Mouse (Mus musculus) midbrain, embryonic 13.5 days (tissue): Measurements from ENCODE around the gene Lgals7. TPM values are rescaled to one million over a fixed set of nuclear protein-coding genes. Genes with fewer than 3 reads are reported as not detected.

Experiments
- ATAC-seq: fragments of 200-750 bp; cut with Nextera tagmentation; 2 replicates; pipeline ENCODE4 v1.8.0; 2017; ENCODE audit warnings: mild to moderate bottlenecking, moderate TSS enrichment, moderate library complexity
- H3K27ac ChIP-seq: fragments of 300-500 bp; sonication (generic); 2 replicates; pipeline ENCODE4 v1.5.1; 2015; ENCODE audit warnings: inconsistent platforms, mild to moderate bottlenecking, moderate library complexity
- H3K27me3 ChIP-seq: fragments of 300-500 bp; sonication (generic); 2 replicates; pipeline ENCODE4 v1.6.1; 2015; ENCODE audit warnings: mild to moderate bottlenecking, inconsistent platforms
- H3K36me3 ChIP-seq: fragments of 300-500 bp; sonication (generic); 2 replicates; pipeline ENCODE4 v1.6.1; 2015; ENCODE audit warnings: mild to moderate bottlenecking, inconsistent platforms
- H3K4me1 ChIP-seq: fragments of 300-500 bp; sonication (generic); replicated peaks from 2 replicates; pipeline ENCODE4 v1.6.1; 2015; ENCODE audit warnings: inconsistent platforms
- H3K4me2 ChIP-seq: fragments of 300-500 bp; sonication (generic); replicated peaks from 2 replicates; pipeline ENCODE4 v1.6.1; 2015; ENCODE audit warnings: moderate library complexity, mild to moderate bottlenecking, inconsistent platforms
- H3K4me3 ChIP-seq: fragments of 300-500 bp; sonication (generic); replicated peaks from 2 replicates; pipeline ENCODE4 v1.5.1; 2015; ENCODE audit warnings: mild to moderate bottlenecking, inconsistent platforms
- H3K9ac ChIP-seq: fragments of 300-500 bp; sonication (generic); replicated peaks from 2 replicates; pipeline ENCODE4 v1.6.1; 2015; ENCODE audit warnings: mild to moderate bottlenecking, inconsistent platforms
- H3K9me3 ChIP-seq: fragments of 300-500 bp; sonication (generic); 2 replicates; pipeline ENCODE4 v1.6.1; 2016; ENCODE audit warnings: mild to moderate bottlenecking, inconsistent platforms
- WGBS: fragments of 180-500 bp; shearing (Covaris S2); methylation state at CpG from one replicate; pipeline ENCODE4 v1.1.7; 2015; 5-methylcytosine and 5-hydroxymethylcytosine counted together
- polyA plus RNA-seq: library from polyadenylated mRNA; unstranded; fragments of >200 nt; fragmentation: Nextera tagmentation; extraction: Ambion mirVana; gene quantifications from 2 replicates; pipeline ENCODE4 v1.2.1, GENCODE M21; 2015

Lgals7 gene
- polyA plus RNA-seq, 1 experiment from 2014 or later, result 8.5 TPM

- peak overlapping the region; percentile 69 for H3K27ac ChIP-seq
- no peak overlapping the region for H3K4me2 ChIP-seq
- no peaks in the 10 kb centered on the region for H3K27me3 ChIP-seq
- no peaks in the 10 kb centered on the region for H3K9me3 ChIP-seq
- WGBS, result 75% methylated on average over 10 of the region's 10 CpGs
- no peak for ATAC-seq
- no peak overlapping the region for H3K9ac ChIP-seq
- H3K4me3 ChIP-seq, result no peak overlapping the region
- peaks cover 68% of the 10 kb centered on the region for H3K4me1 ChIP-seq
- H3K36me3 ChIP-seq, result peaks cover 67% of the 10 kb centered on the region
Measured at GRCm38 (mm10) chr7:28821261-28821831, 42.3 kb upstream of the Lgals7 start.

DNA sequence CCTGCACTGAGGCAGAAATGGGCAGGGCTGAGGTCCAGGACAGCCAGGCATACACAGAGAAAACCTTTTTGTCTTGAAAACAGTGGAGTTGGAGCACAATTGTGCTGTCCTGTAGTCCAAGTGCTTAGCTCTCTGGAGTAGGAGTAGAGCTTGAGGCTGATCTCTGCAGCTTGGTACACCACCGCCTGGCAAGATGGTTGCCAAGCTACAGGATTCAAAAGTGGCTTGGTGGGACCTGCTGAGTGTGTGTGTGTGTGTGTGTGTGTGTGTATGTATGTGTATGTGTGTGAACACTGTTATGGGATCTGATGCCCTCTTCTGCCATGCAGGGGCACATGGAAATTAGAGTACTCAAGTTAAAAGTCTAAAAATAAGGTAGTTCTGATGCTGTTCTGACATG lies 41.1 kb upstream of the Lgals7 start:
- H3K36me3 ChIP-seq, result peaks cover 55% of the 10 kb centered on the region
- H3K4me2 ChIP-seq, result no peak overlapping the region
- no peak overlapping the region for H3K27ac ChIP-seq
- peaks cover 56% of the 10 kb centered on the region for H3K4me1 ChIP-seq
- 47% methylated on average over 1 of the region's 1 CpGs for WGBS
- H3K9me3 ChIP-seq, result no peaks in the 10 kb centered on the region
- no peak for ATAC-seq
- no peak overlapping the region for H3K4me3 ChIP-seq
- H3K9ac ChIP-seq, result no peak overlapping the region
- H3K27me3 ChIP-seq, result no peaks in the 10 kb centered on the region

DNA sequence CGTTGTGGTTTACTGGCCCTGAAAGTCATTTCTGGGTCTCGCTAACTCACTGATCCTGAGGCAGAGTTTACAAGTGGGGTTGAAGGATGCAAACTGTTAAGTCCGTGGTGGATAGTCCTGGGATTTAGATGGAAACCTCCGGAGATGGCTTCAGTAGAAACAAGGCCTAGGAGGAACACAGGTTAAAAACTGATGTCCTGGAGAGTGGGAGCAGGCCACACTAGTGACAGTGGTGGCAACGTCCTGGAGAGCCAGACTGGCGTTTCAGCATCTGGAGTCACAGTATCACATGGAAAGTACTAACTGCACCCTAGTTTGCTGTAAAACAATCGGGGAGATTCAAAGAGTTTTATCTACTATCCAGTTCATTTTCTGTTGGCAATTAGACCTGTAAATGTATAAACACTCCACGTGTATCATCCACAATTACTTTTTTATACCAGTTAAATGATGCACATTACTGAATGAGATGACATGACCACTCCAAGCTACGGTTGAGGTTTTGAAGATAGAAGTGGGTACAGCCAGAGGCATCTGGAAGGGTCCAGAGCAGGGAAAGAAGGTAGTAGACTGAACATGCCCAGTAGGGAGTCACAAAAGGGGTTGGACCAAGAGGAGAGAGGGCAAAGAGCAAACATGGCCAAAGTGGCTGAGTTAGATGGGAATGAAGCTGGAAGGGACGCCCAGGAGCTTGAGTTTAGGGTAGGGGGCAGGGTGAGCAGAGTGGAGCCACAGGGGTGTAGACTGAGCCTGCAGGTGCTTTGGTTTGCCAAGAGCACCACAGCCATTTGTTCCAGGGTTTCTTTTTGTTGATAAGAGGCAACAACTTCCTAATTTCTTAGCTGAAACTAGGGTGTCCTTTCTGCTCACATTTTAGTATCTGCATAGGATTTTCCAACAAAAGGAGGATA lies 40.4 kb upstream of the Lgals7 start:
- H3K27ac ChIP-seq, result peak overlapping the region; percentile 21; the same call in 1 of the 2 replicates
- no peak for ATAC-seq
- WGBS, result 61% methylated on average over 10 of the region's 10 CpGs

GRCm38 (mm10) chr7:28823932-28824331 lies 39.7 kb upstream of the Lgals7 start:
- H3K4me1 ChIP-seq, result peaks cover 44% of the 10 kb centered on the region
- H3K4me2 ChIP-seq, result no peak overlapping the region
- peaks cover 41% of the 10 kb centered on the region for H3K36me3 ChIP-seq
- H3K4me3 ChIP-seq, result no peak overlapping the region
- no peaks in the 10 kb centered on the region for H3K27me3 ChIP-seq
- no peak overlapping the region for H3K27ac ChIP-seq
- WGBS, result 64% methylated on average over 2 of the region's 2 CpGs
- ATAC-seq, result no peak
- H3K9me3 ChIP-seq, result no peaks in the 10 kb centered on the region
- no peak overlapping the region for H3K9ac ChIP-seq

More for the DNA sequence above, 40.4 kb upstream of the Lgals7 start:
- Histone ChIP-seq H3K9me3 (no peaks in the 10 kb centered on the region), H3K9ac (no peak overlapping the region), H3K4me1 (peaks cover 49% of the 10 kb centered on the region), H3K27me3 (no peaks in the 10 kb centered on the region), H3K4me2 (no peak overlapping the region), H3K4me3 (no peak overlapping the region), H3K36me3 (peaks cover 48% of the 10 kb centered on the region)

DNA sequence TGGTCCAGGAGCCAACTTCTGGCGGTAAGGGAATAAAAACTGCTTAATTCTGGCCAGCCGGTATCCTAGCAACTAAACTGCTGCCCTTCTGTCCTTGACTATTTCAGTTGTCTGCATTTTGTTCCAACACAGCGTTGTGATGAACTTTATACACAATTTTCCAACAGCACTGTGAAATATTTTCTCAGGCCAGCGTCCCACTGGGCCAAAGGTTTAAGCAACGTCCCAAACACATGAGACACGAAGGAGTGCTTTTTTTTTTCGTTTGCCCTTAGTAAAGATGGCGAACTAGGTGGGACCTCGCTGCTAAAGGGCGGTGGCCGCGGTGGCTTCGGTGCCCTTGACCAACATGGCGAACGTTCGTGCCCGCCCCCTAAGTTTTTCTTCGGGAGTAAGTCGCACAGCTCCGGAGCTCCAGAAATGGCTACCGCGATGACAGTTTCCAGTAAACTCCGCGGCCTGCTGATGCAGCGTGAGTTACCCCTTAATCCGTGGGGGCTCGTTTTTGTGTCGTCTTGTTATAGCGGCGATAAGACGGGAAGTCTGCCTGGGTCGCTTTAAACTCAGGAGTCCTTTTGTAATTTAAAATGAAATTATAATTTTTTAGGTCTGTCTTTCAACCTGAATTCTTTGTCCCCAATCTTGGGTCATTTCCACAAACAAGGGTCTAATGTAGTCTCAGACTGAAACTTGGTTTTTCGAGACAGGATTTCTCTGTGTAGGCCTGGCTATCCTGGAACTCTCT lies 38.5 kb upstream of the Lgals7 start, which contains the start of gene Ech1:
TSS of gene Ech1 (plus strand) at position 277 of the 745 bp plus-strand sequence.
- Histone ChIP-seq H3K4me3 (peak within 1 kb of the TSS; percentile 51), H3K9ac (peak within 1 kb of the TSS; percentile 66), H3K36me3 (peaks cover 36% of the 10 kb centered on the region), H3K4me1 (peaks cover 34% of the 10 kb centered on the region), H3K4me2 (peak within 1 kb of the TSS; percentile 56), H3K27ac (peak within 1 kb of the TSS; percentile 80), H3K9me3 (no peaks in the 10 kb centered on the region), H3K27me3 (no peaks in the 10 kb centered on the region)
- peak; percentile 86 for ATAC-seq
- WGBS, result 2% methylated on average over 33 of the region's 33 CpGs

DNA sequence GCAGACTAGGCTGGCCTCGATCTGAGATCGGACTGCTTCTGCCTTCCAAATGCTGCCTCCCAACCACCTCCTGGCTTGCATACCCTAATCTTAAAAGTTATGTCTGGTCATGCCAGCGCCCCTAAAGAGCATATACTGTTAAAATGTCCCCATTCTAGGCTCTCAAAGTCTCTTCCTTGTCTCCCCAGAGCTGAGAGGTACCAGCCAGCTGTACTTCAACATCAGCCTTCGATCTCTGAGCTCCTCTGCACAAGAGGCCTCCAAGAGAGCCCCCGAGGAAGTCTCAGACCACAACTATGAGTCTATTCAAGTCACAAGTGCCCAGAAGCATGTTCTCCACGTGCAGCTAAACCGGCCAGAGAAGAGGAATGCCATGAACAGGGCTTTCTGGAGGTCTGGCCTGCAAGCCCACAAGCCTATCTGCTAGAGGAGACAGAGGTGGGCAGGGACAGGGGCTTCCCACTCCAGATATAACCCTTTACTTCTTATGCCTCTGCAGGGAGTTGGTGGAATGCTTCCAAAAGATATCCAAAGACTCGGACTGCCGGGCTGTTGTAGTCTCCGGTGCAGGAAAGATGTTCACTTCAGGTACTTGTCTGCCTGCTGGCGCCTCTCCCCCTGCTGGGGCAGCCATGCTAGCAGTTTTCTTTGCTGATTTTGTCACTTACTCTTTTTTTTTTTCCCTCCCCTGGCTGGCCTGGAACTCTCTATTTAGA lies 37.8 kb upstream of the Lgals7 start:
- H3K36me3 ChIP-seq, result peaks cover 35% of the 10 kb centered on the region
- peaks cover 26% of the 10 kb centered on the region for H3K4me1 ChIP-seq
- peak overlapping the region; percentile 51 for H3K4me3 ChIP-seq
- WGBS, result 64% methylated on average over 11 of the region's 11 CpGs
- H3K4me2 ChIP-seq, result peak overlapping the region; percentile 56
- ATAC-seq, result peak; percentile 31; the same call in 1 of the 2 replicates
- no peaks in the 10 kb centered on the region for H3K27me3 ChIP-seq
- H3K9ac ChIP-seq, result peak overlapping the region; percentile 66
- no peaks in the 10 kb centered on the region for H3K9me3 ChIP-seq
- H3K27ac ChIP-seq, result 0 out of 2 replicates have a peak overlapping the region, but pooled peaks have one; percentile 20

GRCm38 (mm10) chr7:28826402-28826772 lies 37.3 kb upstream of the Lgals7 start:
- no peak for ATAC-seq
- Histone ChIP-seq H3K4me3 (no peak overlapping the region), H3K27ac (no peak overlapping the region), H3K36me3 (peaks cover 35% of the 10 kb centered on the region), H3K9ac (no peak overlapping the region), H3K4me2 (no peak overlapping the region), H3K4me1 (peaks cover 21% of the 10 kb centered on the region), H3K27me3 (no peaks in the 10 kb centered on the region), H3K9me3 (no peaks in the 10 kb centered on the region)
- 91% methylated on average over 7 of the region's 7 CpGs for WGBS

DNA sequence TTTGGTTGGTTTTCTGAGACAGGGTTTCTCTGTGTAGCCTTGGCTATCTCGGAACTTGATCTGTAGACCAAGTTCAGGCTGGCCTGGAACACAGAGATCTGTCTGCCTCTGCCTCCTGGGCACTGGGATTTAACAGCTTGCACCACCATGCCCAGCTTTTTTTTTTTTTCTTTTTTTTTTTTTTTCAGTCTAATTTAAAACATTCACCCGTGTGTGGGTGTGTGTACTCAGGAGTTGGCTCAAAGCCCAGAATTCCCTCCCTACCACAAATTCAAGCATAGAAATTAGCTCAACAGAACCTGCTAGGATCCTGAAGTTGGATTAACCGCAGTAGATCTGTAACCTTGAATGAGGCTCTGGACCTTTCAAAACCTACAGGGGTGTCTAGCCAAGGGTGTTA lies 36.3 kb upstream of the Lgals7 start:
- WGBS, result 66% methylated on average over 3 of the region's 3 CpGs

GRCm38 (mm10) chr7:28829821-28830220 lies 33.8 kb upstream of the Lgals7 start:
- H3K27ac ChIP-seq, result no peak overlapping the region
- no peak overlapping the region for H3K4me3 ChIP-seq
- no peak for ATAC-seq
- H3K4me2 ChIP-seq, result no peak overlapping the region
- H3K27me3 ChIP-seq, result no peaks in the 10 kb centered on the region
- WGBS, result 96% methylated on average over 8 of the region's 8 CpGs
- H3K9me3 ChIP-seq, result no peaks in the 10 kb centered on the region
- H3K36me3 ChIP-seq, result peaks cover 25% of the 10 kb centered on the region
- no peak overlapping the region for H3K9ac ChIP-seq
- H3K4me1 ChIP-seq, result peaks cover 8% of the 10 kb centered on the region

More for the DNA sequence above, 36.3 kb upstream of the Lgals7 start:
- no peak for ATAC-seq
- Histone ChIP-seq H3K4me2 (no peak overlapping the region), H3K4me3 (no peak overlapping the region), H3K27ac (no peak overlapping the region), H3K27me3 (no peaks in the 10 kb centered on the region), H3K4me1 (peaks cover 19% of the 10 kb centered on the region), H3K9me3 (no peaks in the 10 kb centered on the region), H3K36me3 (peaks cover 34% of the 10 kb centered on the region), H3K9ac (no peak overlapping the region)

GRCm38 (mm10) chr7:28830981-28831380 lies 32.7 kb upstream of the Lgals7 start:
- ATAC-seq, result no peak
- WGBS, result 95% methylated on average over 5 of the region's 5 CpGs

DNA sequence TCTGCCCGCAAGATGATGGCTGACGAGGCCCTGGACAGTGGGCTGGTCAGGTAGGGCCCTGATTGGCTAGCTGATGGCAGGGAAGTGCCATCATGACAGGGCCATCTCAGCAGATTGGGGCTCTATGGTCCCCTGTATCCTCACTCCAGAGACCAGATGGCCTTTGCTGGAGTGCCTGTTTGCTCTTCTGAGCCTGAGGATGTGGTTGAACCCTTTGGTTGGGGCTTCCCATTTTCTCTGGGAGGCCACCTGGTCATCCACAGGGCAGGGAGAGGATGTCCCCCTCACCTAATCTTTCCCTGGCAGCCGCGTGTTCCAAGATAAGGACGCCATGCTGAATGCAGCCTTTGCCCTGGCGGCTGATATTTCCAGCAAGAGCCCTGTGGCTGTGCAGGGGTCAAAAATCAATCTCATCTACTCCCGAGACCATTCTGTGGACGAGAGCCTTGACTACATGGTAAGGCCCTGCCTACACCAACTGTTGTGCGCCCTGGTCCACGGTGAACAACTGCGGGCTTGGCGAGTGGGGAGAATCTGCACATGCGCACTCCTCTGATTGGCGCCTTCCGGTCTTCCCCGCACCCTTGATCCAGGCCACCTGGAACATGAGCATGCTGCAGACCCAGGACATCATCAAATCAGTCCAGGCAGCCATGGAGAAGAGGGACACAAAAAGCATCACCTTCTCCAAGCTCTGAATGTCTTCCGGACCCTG lies 32.1 kb upstream of the Lgals7 start:
- H3K4me2 ChIP-seq, result no peak overlapping the region
- H3K27me3 ChIP-seq, result no peaks in the 10 kb centered on the region
- H3K4me3 ChIP-seq, result no peak overlapping the region
- H3K36me3 ChIP-seq, result peaks cover 25% of the 10 kb centered on the region
- H3K27ac ChIP-seq, result no peak overlapping the region
- no peak overlapping the region for H3K9ac ChIP-seq
- no peak for ATAC-seq
- H3K9me3 ChIP-seq, result no peaks in the 10 kb centered on the region
- no peaks in the 10 kb centered on the region for H3K4me1 ChIP-seq
- WGBS, result 92% methylated on average over 17 of the region's 17 CpGs

More at GRCm38 (mm10) chr7:28830981-28831380, 32.7 kb upstream of the Lgals7 start:
- Histone ChIP-seq H3K36me3 (peaks cover 25% of the 10 kb centered on the region), H3K9me3 (no peaks in the 10 kb centered on the region), H3K4me1 (peaks cover 2% of the 10 kb centered on the region), H3K4me2 (no peak overlapping the region), H3K4me3 (no peak overlapping the region), H3K9ac (no peak overlapping the region), H3K27me3 (no peaks in the 10 kb centered on the region), H3K27ac (no peak overlapping the region)
